Mouse (Mus musculus) hindlimb bud, embryonic 11.5 days (tissue): ENCODE results near the gene Tbc1d9.
A peak's percentile ranks its signal among the peaks of the same experiment; 100 is the strongest.

Experiments used
- DNase-seq: peaks from one replicate; pipeline ENCODE4 v3.0.0-alpha.2; 2012; ENCODE audit warnings: low read depth, low spot score; ENCODE audit errors: extremely low spot score

The Tbc1d9 gene

GRCm38 (mm10) chr8:83224754-83225416 lies 59.7 kb downstream of the Tbc1d9 start:
- no peak for DNase-seq

DNA sequence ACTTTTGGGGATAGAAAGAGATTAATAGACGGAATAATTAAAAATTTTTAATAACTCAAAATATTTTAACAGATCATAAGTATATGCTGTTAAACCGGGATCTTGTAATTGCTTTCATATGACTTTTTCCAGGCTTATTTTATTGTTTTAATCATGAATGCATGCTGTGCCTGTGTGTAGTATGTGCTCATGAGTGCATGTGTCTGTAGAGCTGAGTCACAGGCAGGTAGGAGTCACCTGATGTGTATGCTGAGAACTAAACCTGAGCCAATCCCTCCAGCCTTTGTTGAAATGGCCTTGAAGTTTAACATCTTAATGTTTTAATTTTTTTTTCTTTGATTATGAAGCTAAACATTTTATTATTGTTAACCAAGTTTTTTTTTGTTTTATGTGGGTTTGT lies 60.4 kb downstream of the Tbc1d9 start:
- no peak for DNase-seq

- DNase-seq: no peak
These were observed 62.2 kb downstream of the Tbc1d9 start for GRCm38 (mm10) chr8:83227336-83227735.

- DNase-seq: no peak
These were observed 67.9 kb downstream of the Tbc1d9 start for GRCm38 (mm10) chr8:83233099-83233498.

DNA sequence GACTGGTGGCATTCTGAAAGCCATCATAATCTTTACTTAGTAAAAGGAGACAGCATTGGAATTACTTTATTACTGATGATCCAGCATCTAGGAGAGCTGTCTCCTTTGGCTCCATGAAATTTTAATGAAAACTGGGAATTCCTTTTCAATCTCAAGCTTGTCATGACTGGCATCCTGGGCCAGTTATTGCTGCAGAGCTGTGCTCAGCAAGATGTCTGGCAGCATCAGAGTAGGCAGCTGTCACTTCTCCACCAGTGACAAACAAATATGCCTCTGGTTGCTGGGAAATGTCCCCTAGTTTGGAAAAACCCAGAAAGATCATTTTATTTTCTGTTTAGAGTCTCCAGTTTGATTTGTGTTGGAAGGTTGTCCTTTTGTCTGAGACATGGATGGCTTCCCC lies 74.2 kb downstream of the Tbc1d9 start:
- DNase-seq: no peak

DNA sequence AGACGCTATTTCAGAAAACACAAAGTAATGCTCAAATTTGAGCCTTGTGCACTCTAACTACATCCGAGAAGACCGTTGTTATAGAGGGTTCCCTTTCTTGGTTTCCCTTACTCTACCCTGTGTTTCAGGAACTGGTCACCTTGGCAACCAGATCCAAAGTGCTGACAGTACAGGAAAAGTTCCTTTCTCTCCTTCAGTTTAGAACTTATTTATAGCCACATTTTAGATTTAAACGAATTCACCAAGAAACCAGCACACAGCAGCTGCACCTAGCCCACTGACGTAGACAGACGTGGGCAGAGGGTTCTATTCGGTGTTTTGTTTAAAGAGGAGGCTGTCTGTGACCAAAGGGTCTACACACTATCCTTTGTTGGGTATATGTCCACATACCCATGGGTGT lies 79.0 kb downstream of the Tbc1d9 start:
- DNase-seq: no peak

GRCm38 (mm10) chr8:83250858-83251257 lies 85.7 kb downstream of the Tbc1d9 start:
- no peak for DNase-seq

DNA sequence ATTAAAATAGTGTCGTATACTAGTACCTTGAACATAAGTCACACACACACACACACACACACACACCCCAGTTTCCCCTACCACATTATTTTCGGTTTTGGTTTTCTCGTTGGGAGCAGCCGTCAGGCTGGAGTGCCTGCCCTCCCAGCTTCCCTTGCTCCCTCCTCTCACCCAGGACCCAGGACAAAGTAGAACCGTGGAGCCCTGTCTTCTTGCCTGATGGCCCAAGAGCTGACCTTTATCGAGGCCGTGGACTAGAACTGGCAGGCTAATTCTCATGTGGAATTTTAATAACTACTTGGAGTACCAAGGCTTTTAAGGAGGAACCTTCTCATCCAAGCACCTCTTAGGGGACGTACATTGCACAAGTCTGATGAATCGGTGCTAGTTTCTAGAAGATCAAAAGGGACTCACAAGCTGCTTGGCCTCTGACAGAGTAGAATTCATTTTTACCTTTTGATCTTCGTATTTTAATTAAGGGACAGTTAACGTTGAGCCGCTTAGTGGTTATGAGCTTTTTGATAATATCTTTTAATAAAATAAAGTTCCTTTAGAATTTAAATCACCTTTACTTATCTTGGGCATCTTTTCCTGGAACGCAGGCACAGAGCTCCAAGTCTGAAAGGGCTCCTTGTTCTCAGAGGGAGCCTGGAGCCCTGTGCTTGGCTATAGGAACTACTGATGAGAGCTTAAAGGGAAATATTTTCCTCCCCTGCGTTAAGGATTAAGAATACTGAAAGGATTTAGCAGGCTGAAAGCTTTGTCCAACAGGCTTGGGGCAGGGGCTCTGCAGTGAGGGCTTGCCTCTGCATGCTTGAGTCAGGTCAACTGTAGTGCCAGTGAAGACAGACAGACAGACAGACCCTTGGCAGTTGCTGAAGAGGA lies 86.5 kb downstream of the Tbc1d9 start:
- no peak for DNase-seq

GRCm38 (mm10) chr8:83252791-83253190 lies 87.6 kb downstream of the Tbc1d9 start:
- no peak for DNase-seq

GRCm38 (mm10) chr8:83257631-83258030 lies 92.5 kb downstream of the Tbc1d9 start:
- DNase-seq: no peak

- DNase-seq: peak; percentile 44
These were observed 95.5 kb downstream of the Tbc1d9 start for GRCm38 (mm10) chr8:83260418-83261215.

DNA sequence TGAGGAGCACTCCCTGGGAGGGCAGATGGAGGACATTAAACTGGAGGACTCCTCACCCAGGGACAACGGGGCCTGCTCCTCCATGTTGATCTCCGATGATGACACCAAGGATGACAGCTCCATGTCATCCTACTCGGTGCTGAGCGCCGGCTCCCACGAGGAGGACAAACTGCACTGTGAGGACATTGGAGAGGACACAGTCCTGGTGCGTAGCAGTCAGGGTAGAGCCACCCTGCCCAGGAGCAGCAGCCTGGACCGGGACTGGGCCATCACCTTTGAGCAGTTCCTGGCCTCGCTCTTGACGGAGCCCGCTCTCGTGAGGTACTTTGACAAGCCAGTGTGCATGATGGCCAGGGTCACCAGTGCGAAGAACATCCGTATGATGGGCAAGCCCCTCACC lies 106.0 kb downstream of the Tbc1d9 start:
- no peak for DNase-seq

GRCm38 (mm10) chr8:83272464-83272863 lies 107.3 kb downstream of the Tbc1d9 start:
- DNase-seq: no peak

GRCm38 (mm10) chr8:83274470-83274869 lies 109.3 kb downstream of the Tbc1d9 start:
- DNase-seq: no peak

- no peak for DNase-seq
These were observed 113.3 kb downstream of the Tbc1d9 start for GRCm38 (mm10) chr8:83278431-83278830.

- no peak for DNase-seq
These were observed 120.2 kb downstream of the Tbc1d9 start for GRCm38 (mm10) chr8:83285391-83285790.

- DNase-seq: no peak
These were observed 125.0 kb downstream of the Tbc1d9 start, which contains the start of gene Ucp1 for GRCm38 (mm10) chr8:83290176-83290575. Gene Ucp1, plus strand, starts transcription at chr8:83290352.

DNA sequence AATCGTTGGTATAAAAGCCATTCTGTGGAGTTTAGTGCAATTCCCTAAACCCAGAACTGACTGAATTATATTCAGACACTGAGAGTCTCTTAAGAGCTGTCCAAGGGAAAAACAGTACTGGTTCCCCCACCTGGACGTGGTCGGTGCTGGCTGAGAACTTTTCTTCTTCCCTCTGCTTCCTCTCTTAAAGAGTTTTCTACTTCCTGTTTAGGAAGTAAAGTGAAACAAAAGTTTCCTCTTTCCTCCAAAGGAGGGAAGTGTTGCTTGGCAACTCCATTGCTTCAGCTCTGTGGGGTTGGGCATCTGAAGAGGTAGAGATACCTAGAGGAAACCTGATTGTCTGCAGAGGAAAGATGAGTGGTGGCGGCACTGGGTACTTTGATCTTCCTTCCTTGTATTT lies 132.2 kb downstream of the Tbc1d9 start:
- DNase-seq: no peak

- DNase-seq: no peak
These were observed 135.0 kb downstream of the Tbc1d9 start for GRCm38 (mm10) chr8:83300135-83300534.

DNA sequence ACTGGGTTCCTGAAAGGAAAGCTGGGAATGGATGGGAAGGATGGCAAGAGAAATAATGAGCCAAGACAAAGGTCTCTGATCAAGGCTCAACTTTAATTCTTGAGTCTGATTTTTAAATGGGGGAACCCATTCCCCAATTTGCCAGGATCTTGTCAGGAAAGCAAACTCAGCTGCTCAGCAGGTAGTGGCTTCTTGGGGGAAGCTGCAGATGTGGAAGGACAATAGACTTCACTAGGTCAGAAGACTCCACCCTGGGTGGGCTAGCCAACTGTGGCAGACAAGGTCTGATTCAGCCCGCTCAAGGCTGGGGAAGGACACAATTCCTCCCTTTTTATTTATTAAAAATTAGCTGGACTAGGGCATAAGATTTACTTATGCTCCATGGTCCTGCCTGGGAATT lies 139.8 kb downstream of the Tbc1d9 start:
- no peak for DNase-seq

DNA sequence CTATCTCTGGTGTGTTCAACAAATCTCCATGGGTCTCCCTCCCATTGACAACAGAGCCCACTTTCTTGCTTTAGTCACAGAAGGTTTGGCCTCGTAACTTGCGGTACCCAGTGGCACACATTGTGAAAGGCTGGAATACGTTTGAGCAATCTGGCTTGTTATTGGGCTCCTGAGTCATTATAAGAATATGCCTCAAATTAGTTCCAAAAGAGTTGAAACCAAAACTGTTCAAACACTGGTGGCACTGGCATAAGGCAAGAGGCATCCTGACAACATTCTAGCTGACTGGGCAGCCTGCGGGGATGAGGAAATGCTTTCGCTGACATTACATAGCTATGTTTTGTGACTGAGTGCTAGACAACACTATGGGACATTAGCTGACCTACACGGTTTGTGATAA lies 144.7 kb downstream of the Tbc1d9 start:
- DNase-seq: no peak
